Mouse (Mus musculus) cerebellum, adult 2 months (tissue): ENCODE measurements around the gene C2.

Experiments
- CTCF ChIP-seq: fragments of 200-500 bp; IDR thresholded peaks from 2 replicates; pipeline ENCODE4 v1.5.1; 2011; ENCODE audit warnings: low read depth, mild to moderate bottlenecking, control low read depth, low read length, moderate library complexity, borderline replicate concordance; ENCODE audit not compliant: insufficient read depth
- POLR2A ChIP-seq: fragments of 200-500 bp; IDR thresholded peaks from 2 replicates; pipeline ENCODE4 v1.6.1; 2011; ENCODE audit warnings: low read length, control low read depth, borderline replicate concordance; ENCODE audit not compliant: insufficient read depth

- no peak for TF ChIP-seq CTCF
- TF ChIP-seq POLR2A, result no peak
Observed at GRCm38 (mm10) chr17:34890074-34890743, 7.9 kb downstream of the C2 start.
